Mouse (Mus musculus) ES-Bruce4 (cell line): ENCODE data around the gene Gm17359. TPM values are rescaled to one million over a fixed set of nuclear protein-coding genes. Genes with fewer than 3 reads are reported as not detected.

Source experiments
- H3K27ac ChIP-seq: 2 replicates; pipeline ENCODE4 v1.5.1; 2012; ENCODE audit warnings: low read length, inconsistent platforms; ENCODE audit not compliant: insufficient read depth
- H3K27me3 ChIP-seq: 2 replicates; pipeline ENCODE4 v1.6.1; 2012; ENCODE audit warnings: mild to moderate bottlenecking, low read length, inconsistent platforms; ENCODE audit not compliant: control insufficient read depth, poor library complexity, insufficient read depth, severe bottlenecking
- H3K36me3 ChIP-seq: 2 replicates; pipeline ENCODE4 v1.6.1; 2012; ENCODE audit warnings: inconsistent platforms, mild to moderate bottlenecking, low read length, moderate library complexity; ENCODE audit not compliant: control insufficient read depth, poor library complexity, insufficient read depth, severe bottlenecking
- H3K4me1 ChIP-seq: one replicate; pipeline ENCODE4 v1.8.1; 2011; ENCODE audit warnings: low read length; ENCODE audit not compliant: control insufficient read depth, insufficient read depth
- H3K4me3 ChIP-seq: 2 replicates; pipeline ENCODE4 v1.5.1; 2011; ENCODE audit warnings: low read depth, mild to moderate bottlenecking, low read length
- H3K9ac ChIP-seq: 2 replicates; pipeline ENCODE4 v1.6.1; 2012; ENCODE audit warnings: low read depth, mild to moderate bottlenecking, inconsistent platforms; ENCODE audit not compliant: poor library complexity, severe bottlenecking
- H3K9me3 ChIP-seq: replicated peaks from 2 replicates; pipeline ENCODE4 v1.6.1; 2012; ENCODE audit warnings: mild to moderate bottlenecking, low read length, inconsistent platforms; ENCODE audit not compliant: control insufficient read depth, poor library complexity, insufficient read depth, severe bottlenecking
- CTCF ChIP-seq: IDR thresholded peaks from one replicate; pipeline ENCODE4 v1.8.1; 2011; ENCODE audit warnings: low read depth, low read length
- EP300 ChIP-seq: IDR thresholded peaks from 2 replicates; pipeline ENCODE4 v1.6.1; 2011; ENCODE audit warnings: low read depth, low read length; ENCODE audit not compliant: insufficient read depth
- POLR2A ChIP-seq: IDR thresholded peaks from one replicate; pipeline ENCODE4 v1.8.1; 2011; ENCODE audit warnings: low read length; ENCODE audit not compliant: insufficient read depth
- polyA plus RNA-seq: library from polyadenylated mRNA; stranded (reverse); fragments of >200 nt; gene quantifications from 2 replicates; pipeline ENCODE4 v1.2.4, GENCODE M21; 2011; ENCODE audit warnings: low read depth; ENCODE audit not compliant: missing spikeins, insufficient read depth, insufficient read length

Gene Gm17359
- polyA plus RNA-seq, 1 experiment = not detected

DNA sequence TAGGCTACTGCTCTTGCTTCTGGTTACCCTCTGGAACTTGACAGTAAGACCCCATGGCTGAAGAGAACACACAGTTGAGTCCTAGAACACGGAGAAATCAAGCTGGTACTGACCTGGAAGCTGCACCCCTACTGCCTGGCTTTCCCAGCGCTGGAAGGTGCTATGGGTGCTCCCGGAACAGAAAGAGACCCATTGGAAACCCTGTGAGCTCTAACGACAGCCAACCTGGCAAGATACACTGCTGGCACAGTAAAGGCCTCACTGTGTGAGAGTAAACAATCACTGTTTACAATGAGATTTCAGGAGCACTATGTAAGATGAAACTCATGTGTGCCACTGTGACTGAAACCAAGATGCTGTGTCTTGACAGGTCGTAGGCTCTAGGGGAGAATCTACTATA is 78.6 kb downstream of the Gm17359 start:
- no peak overlapping the region for H3K27ac ChIP-seq
- TF ChIP-seq POLR2A (no peak), EP300 (no peak), CTCF (no peak)
- H3K4me1 ChIP-seq = no peaks in the 10 kb centered on the region
- no peak overlapping the region for H3K4me3 ChIP-seq
- H3K27me3 ChIP-seq = no peaks in the 10 kb centered on the region
- H3K9me3 ChIP-seq = no peaks in the 10 kb centered on the region
- H3K36me3 ChIP-seq = no peaks in the 10 kb centered on the region
- no peak overlapping the region for H3K9ac ChIP-seq

DNA sequence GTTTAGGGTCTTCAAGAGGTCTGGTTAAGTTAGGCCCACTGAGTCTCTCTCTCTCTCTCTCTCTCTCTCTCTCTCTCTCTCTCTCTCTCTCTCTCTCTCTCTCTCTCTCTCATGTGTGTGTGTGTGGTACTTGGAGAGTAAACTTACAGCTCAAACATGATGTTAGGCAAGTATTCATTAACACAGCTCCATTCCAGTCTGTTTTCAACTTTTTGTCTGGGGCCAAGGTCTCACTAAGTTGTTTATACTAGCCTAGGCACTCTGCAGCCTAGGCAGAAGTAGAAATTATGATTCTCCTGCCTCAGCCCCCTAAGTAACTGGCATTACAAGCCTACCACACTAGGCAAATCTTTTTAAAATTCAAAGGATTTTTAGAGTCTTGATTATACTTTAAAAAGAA is 79.5 kb downstream of the Gm17359 start:
- Histone ChIP-seq H3K4me3 (no peak overlapping the region), H3K27me3 (no peaks in the 10 kb centered on the region), H3K4me1 (no peaks in the 10 kb centered on the region), H3K9ac (no peak overlapping the region), H3K27ac (no peak overlapping the region), H3K36me3 (no peaks in the 10 kb centered on the region), H3K9me3 (no peaks in the 10 kb centered on the region)
- no peak for TF ChIP-seq CTCF
- no peak for TF ChIP-seq POLR2A
- TF ChIP-seq EP300 = no peak

DNA sequence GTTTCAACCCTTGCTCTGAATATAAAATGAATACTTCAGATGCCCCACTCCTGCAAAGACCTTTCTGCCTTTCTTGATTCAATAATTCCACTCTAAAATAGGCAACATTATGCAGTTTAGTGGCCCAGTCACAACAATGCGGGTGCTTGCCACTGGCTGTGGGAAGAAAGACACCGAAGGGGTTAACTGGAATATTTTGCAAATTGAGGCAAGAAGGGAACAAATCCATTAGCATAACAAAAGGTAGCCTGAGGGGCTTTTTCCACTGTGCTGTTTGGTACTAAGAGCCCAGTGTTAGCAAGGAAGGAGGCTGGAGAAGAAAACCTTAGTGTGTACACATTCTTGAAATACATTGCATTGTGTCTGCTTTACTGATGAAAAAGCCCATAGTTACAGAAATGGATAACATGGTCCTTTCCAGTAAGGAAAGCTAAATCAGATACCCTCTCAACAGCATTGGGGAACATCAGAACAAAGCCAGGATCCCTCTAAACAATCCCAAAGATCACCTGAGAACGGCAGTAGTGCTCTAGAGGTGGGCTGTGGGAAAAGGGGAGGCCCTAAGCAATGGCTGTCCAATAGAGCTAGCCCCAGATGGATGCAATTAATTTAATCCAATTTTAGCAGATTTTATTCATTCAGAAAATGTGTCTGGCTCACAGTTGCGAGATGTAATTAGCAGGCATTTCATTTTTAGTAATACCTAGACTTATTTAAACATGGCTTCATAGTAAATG is 80.7 kb downstream of the Gm17359 start:
- TF ChIP-seq POLR2A (no peak), CTCF (no peak), EP300 (no peak)
- H3K27ac ChIP-seq = no peak overlapping the region
- H3K4me1 ChIP-seq = no peaks in the 10 kb centered on the region

DNA sequence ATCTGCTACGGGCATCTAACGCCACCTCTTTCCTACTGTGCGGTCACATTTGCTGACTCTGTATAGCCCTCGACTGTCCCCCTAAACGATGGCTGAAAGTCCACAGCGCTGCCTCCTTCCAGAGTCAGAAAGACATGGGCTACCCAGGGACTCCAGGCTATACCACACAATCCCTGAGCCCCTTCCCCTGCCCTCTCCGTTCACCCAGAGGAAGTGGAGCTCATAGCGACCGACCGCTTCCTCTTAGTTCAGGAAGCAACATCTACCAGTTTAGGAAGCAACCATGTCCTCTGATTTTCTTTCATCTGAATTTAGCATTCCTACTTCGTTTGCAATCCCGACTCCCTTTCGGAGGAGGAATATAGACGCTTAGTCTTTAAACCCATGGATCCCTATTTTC is 82.5 kb downstream of the Gm17359 start:
- no peaks in the 10 kb centered on the region for H3K4me1 ChIP-seq

More for the DNA sequence above, 80.7 kb downstream of the Gm17359 start:
- Histone ChIP-seq H3K36me3 (no peaks in the 10 kb centered on the region), H3K4me3 (no peak overlapping the region), H3K27me3 (no peaks in the 10 kb centered on the region), H3K9ac (no peak overlapping the region), H3K9me3 (no peaks in the 10 kb centered on the region)

DNA sequence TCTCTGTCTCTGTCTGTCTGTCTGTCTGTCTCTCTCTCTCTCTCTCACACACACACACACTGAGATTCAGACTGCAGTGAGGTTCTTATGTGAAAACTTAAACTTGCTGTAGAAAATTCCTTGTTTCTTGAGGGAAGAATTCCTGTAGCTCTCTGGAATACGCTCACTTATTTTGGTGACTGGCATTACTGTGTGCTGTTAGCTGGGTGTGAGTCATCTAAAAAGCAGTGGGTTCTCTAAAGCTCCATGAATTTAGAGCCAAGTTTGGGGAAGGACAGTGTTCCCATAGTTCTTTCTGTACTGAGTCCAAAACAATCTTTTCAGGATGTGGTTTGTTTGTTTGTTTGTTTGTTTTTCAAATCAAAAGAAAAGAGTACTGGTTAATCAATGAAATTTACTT is 89.0 kb downstream of the Gm17359 start:
- no peak for TF ChIP-seq EP300
- H3K4me1 ChIP-seq = no peaks in the 10 kb centered on the region

More for the DNA sequence above, 82.5 kb downstream of the Gm17359 start:
- no peak overlapping the region for H3K27ac ChIP-seq
- no peaks in the 10 kb centered on the region for H3K36me3 ChIP-seq
- TF ChIP-seq EP300 (no peak), POLR2A (no peak), CTCF (no peak)
- no peaks in the 10 kb centered on the region for H3K27me3 ChIP-seq
- H3K9me3 ChIP-seq = no peaks in the 10 kb centered on the region
- no peak overlapping the region for H3K9ac ChIP-seq
- no peak overlapping the region for H3K4me3 ChIP-seq

DNA sequence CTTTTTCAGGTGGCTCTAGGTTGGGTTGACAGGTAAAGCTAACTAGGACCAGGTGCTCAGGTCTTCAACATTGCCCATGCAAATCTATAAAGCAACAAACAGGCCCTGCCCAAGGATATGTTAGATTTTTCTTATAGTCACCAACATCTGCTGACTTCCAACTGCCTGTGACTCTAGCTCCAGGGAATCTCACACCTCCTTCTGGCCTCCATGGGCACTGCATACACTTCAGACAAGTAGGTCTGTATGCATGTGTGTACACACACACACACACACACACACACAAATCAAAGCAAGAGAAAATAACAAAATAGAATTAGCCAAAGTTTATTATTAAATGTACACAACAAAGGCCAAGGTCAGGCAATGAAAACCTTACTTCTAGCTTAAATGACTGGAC is 97.1 kb downstream of the Gm17359 start:
- H3K9ac ChIP-seq = no peak overlapping the region
- no peaks in the 10 kb centered on the region for H3K27me3 ChIP-seq
- peaks cover 3% of the 10 kb centered on the region for H3K4me1 ChIP-seq
- H3K27ac ChIP-seq = no peak overlapping the region
- H3K4me3 ChIP-seq = no peak overlapping the region
- TF ChIP-seq POLR2A (no peak), CTCF (no peak), EP300 (no peak)
- H3K36me3 ChIP-seq = no peaks in the 10 kb centered on the region
- H3K9me3 ChIP-seq = no peaks in the 10 kb centered on the region

More for the DNA sequence above, 89.0 kb downstream of the Gm17359 start:
- Histone ChIP-seq H3K27ac (no peak overlapping the region), H3K9me3 (no peaks in the 10 kb centered on the region), H3K4me3 (no peak overlapping the region), H3K27me3 (no peaks in the 10 kb centered on the region), H3K36me3 (no peaks in the 10 kb centered on the region), H3K9ac (no peak overlapping the region)
